Mouse (Mus musculus) kidney, postnatal 14 days (tissue): ENCODE results near the gene Oip5.
A peak's percentile ranks its signal among the peaks of the same experiment; 100 is the strongest.

ENCODE experiments used
- DNase-seq: peaks from one replicate; pipeline ENCODE4 v3.0.0; 2022; ENCODE audit warnings: mixed read lengths

The Oip5 gene

DNA sequence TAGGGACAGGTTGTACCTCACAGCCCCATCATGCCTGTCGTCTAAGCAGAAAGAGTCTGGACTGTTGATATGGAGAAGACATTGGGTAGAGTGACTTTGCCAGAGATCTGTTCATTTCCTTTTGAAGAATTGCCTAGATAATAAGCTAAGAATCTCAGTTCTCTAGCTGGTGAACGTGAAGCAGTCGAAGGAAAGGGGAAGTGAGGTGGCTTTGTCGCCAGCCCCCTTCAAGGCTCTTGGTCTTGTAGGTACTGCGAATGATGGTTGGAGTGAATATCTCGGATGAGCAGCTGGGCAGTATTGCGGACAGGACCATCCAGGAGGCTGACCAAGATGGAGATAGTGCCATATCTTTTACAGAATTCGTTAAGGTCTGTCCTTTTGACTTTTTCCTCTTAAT is 34.0 kb downstream of the Oip5 start:
- no peak for DNase-seq

DNA sequence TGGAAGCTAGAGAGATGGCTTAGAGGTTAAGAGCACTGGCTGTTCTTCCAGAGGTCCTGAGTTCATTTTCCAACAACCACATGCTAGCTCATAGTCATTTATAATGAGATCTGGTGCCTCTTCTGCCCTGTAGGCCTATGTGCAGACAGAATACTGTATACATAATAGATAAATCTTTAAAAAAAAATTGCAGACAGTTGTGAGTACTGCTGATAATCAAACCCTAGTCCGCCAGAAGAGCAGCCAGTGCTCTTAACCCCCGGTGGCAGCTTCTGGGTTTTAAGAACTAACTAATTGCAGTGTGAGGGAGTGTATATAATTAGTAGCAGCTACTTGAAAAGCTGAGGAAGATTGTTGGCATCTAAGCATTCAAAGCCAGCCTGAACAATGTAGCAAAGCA is 34.8 kb downstream of the Oip5 start:
- DNase-seq = no peak

DNA sequence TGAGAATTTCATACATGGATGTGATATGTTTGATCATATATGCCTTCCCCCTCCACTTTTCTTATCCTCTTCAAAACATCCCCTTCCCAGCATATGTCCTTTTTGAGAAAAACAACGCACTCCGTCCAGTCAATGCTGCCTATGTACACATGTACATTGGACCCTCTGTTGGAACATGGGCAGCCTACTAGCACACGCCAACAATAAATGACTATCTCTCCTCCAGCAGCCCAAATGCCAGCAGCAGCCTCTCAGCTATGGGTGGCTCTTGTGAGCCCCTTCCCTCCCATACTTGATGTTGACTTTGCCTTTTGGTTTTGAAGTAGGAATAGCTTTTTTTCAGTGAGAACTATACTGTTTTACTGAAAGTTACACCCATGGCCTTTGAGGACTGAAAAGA is 36.7 kb downstream of the Oip5 start:
- DNase-seq = no peak

DNA sequence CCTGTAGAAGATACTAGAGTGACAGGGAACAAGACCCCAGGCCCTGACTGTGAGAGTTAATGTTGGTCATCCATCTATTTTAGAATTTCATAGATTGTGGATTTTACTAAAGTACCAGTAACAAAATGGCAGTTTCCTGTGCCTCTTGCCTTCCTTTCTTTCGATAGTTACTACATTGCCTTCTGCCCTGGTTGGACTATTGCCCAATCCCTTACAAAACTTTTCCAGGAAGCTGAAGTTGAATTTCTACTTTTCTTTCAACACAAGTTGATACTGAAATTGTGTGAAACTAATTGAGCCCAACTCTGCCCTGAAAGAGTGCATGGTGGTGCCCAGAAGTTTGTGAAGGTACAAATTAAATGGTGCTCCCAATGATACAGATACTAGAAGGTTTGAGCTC is 45.8 kb downstream of the Oip5 start:
- no peak for DNase-seq

DNA sequence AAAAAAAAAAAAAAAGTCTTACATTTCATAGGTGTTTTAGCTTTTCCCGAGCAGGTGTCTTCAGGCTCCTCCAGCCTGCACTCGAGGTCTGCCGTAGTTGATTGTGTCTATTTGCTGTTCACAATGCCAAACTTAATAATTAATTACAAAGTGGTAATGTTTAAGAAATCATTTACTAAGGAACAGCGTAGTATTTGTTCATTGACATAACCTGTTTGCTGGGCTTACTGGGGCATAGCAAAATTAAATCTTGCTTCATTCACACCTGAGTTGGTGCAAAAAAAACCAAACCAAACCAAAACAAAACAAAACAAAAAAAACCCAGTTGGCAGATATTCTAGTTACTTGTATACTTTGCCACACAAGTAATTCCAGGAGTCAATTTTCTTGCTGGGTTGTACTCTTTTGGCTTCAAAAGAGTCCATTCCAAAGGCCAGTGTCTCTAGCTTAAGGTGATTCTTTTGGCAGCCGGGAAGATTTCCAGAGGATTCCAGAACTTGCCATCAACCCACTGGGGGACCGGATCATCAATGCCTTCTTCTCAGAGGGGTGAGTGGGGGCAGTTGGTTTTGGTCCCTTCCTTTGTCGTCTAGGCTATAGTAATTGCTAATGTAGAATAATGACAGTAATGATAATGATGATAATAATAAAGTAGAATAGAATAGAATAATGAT is 52.0 kb downstream of the Oip5 start:
- peak; percentile 31 for DNase-seq

DNA sequence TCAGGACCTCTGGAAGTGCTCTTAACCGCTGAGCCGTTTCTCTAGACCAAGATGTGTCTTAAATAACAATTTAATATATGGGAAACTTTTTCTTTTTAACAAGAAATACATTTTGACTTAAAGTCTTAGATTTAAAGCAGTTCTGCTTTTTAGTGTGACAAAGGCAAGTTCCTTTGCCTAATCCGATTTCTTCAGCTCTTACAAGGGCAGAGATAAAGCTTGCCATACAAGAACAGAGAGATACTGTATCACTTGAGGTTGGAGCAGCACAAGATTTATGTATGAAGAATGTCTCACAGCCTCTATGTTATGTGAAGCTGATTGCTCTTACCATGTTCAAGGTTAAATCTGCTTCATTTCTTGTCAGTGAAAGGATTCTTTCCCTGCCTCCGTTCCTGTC is 53.0 kb downstream of the Oip5 start:
- DNase-seq = no peak

DNA sequence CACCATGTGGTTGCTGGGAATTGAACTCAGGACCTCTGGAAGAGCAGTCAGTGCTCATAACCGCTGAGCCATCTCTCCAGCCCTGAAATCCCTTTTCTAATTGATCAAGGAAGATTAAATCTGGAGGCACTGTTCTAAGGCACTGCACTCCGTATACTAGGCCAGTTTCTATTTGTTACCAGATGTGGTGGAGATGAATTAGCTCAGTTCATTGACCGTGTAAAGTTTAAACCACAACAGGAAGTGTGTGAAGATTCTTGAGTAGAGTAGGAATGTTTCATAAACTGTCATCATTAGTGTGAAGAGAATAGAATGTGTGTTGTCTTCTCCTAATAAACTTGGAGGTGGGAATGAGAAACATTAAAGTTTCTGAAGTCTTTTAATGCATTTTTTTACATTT is 56.5 kb downstream of the Oip5 start:
- no peak for DNase-seq
